Mouse (Mus musculus) c-Kit-positive CD71-positive TER-119-positive erythroid progenitor cells, embryonic 14.5 days (primary cell): ENCODE data around the gene Slc20a1.
A peak's percentile ranks its signal among the peaks of the same experiment; 100 is the strongest.

Source experiments
- DNase-seq: peaks from one replicate; pipeline ENCODE4 v3.0.0-alpha.2; 2013; ENCODE audit warnings: low spot score

The Slc20a1 gene

GRCm38 (mm10) chr2:129227011-129227529 lies 28.5 kb downstream of the Slc20a1 start:
- DNase-seq, result no peak

- DNase-seq, result peak; percentile 89
Observed at GRCm38 (mm10) chr2:129227709-129228108, 29.1 kb downstream of the Slc20a1 start.

- DNase-seq, result no peak
Observed at GRCm38 (mm10) chr2:129228571-129228970, 30.0 kb downstream of the Slc20a1 start.

GRCm38 (mm10) chr2:129229316-129229715 lies 30.8 kb downstream of the Slc20a1 start:
- DNase-seq, result no peak

- DNase-seq, result no peak
Observed at GRCm38 (mm10) chr2:129232023-129232422, 33.5 kb downstream of the Slc20a1 start.

- no peak for DNase-seq
Observed at GRCm38 (mm10) chr2:129232484-129232883, 33.9 kb downstream of the Slc20a1 start.

GRCm38 (mm10) chr2:129233218-129233617 lies 34.7 kb downstream of the Slc20a1 start:
- DNase-seq, result no peak

GRCm38 (mm10) chr2:129233803-129234477 lies 35.4 kb downstream of the Slc20a1 start:
- peak; percentile 71 for DNase-seq

GRCm38 (mm10) chr2:129234731-129235130 lies 36.2 kb downstream of the Slc20a1 start:
- DNase-seq, result no peak

- no peak for DNase-seq
Observed at GRCm38 (mm10) chr2:129236526-129236925, 38.0 kb downstream of the Slc20a1 start.

GRCm38 (mm10) chr2:129240726-129241432 lies 42.3 kb downstream of the Slc20a1 start:
- DNase-seq, result no peak

- DNase-seq, result no peak
Observed at GRCm38 (mm10) chr2:129241845-129242833, 43.6 kb downstream of the Slc20a1 start.

GRCm38 (mm10) chr2:129243005-129243404 lies 44.4 kb downstream of the Slc20a1 start:
- no peak for DNase-seq

GRCm38 (mm10) chr2:129243786-129244185 lies 45.2 kb downstream of the Slc20a1 start:
- DNase-seq, result no peak

GRCm38 (mm10) chr2:129244446-129245120 lies 46.0 kb downstream of the Slc20a1 start:
- DNase-seq, result no peak

- DNase-seq, result no peak
Observed at GRCm38 (mm10) chr2:129245618-129246017, 47.1 kb downstream of the Slc20a1 start.

GRCm38 (mm10) chr2:129246436-129246835 lies 47.9 kb downstream of the Slc20a1 start:
- no peak for DNase-seq

GRCm38 (mm10) chr2:129246924-129247323 lies 48.4 kb downstream of the Slc20a1 start:
- no peak for DNase-seq

- DNase-seq, result no peak
Observed at GRCm38 (mm10) chr2:129247707-129248121, 49.1 kb downstream of the Slc20a1 start.

- DNase-seq, result no peak
Observed at GRCm38 (mm10) chr2:129249321-129249720, 50.8 kb downstream of the Slc20a1 start.

GRCm38 (mm10) chr2:129252836-129253630 lies 54.5 kb downstream of the Slc20a1 start:
- DNase-seq, result no peak
